Mouse (Mus musculus) hindbrain, embryonic 15.5 days (tissue): ENCODE measurements around the gene Lrrfip1. TPM values are rescaled to one million over a fixed set of nuclear protein-coding genes. Genes with fewer than 3 reads are reported as not detected.

Experiments used
- ATAC-seq: fragments of 200-750 bp; cut with Nextera tagmentation; 2 replicates; pipeline ENCODE4 v1.8.0; 2017; ENCODE audit warnings: low read depth, moderate number of reproducible peaks, moderate TSS enrichment; ENCODE audit not compliant: low FRiP score
- H3K27ac ChIP-seq: fragments of 300-500 bp; sonication (generic); replicated peaks from 2 replicates; pipeline ENCODE4 v1.5.1; 2015; ENCODE audit warnings: mild to moderate bottlenecking, inconsistent platforms
- H3K27me3 ChIP-seq: fragments of 300-500 bp; sonication (generic); 2 replicates; pipeline ENCODE4 v1.6.1; 2015; ENCODE audit warnings: control low read depth, inconsistent platforms
- H3K36me3 ChIP-seq: fragments of 300-500 bp; sonication (generic); 2 replicates; pipeline ENCODE4 v1.6.1; 2015; ENCODE audit warnings: control low read depth, inconsistent platforms
- H3K4me1 ChIP-seq: fragments of 300-500 bp; sonication (generic); replicated peaks from 2 replicates; pipeline ENCODE4 v1.6.1; 2015; ENCODE audit warnings: control low read depth, inconsistent platforms
- H3K4me2 ChIP-seq: fragments of 300-500 bp; sonication (generic); 2 replicates; pipeline ENCODE4 v1.6.1; 2015; ENCODE audit warnings: moderate library complexity, mild to moderate bottlenecking, inconsistent platforms
- H3K4me3 ChIP-seq: fragments of 300-500 bp; sonication (generic); 2 replicates; pipeline ENCODE4 v1.5.1; 2015; ENCODE audit warnings: mild to moderate bottlenecking, inconsistent platforms
- H3K9ac ChIP-seq: fragments of 300-500 bp; sonication (generic); 2 replicates; pipeline ENCODE4 v1.6.1; 2015; ENCODE audit warnings: inconsistent platforms
- H3K9me3 ChIP-seq: fragments of 300-500 bp; sonication (generic); 2 replicates; pipeline ENCODE4 v1.6.1; 2016; ENCODE audit warnings: control low read depth, inconsistent platforms
- WGBS: fragments of 180-500 bp; shearing (Covaris S2); methylation state at CpG from one replicate; pipeline ENCODE4 v1.1.7; 2015; 5-methylcytosine and 5-hydroxymethylcytosine counted together
- polyA plus RNA-seq: library from polyadenylated mRNA; unstranded; fragments of >200 nt; fragmentation: Nextera tagmentation; extraction: Ambion mirVana; gene quantifications from 2 replicates; pipeline ENCODE4 v1.2.1, GENCODE M21; 2015

The Lrrfip1 gene
- polyA plus RNA-seq: 39.0 and 41.5 TPM in 2 replicates

GRCm38 (mm10) chr1:90998268-90998890 lies at the start of gene Lrrfip1:
Lrrfip1 (plus strand) TSS chr1:90998737.
- no peaks in the 10 kb centered on the region for H3K27me3 ChIP-seq
- no peaks in the 10 kb centered on the region for H3K36me3 ChIP-seq
- H3K4me3 ChIP-seq: peak within 1 kb of the TSS; percentile 62
- WGBS: 1% methylated on average over 58 of the region's 59 CpGs
- peak; percentile 90 for ATAC-seq
- H3K4me1 ChIP-seq: peaks cover 29% of the 10 kb centered on the region
- peak within 1 kb of the TSS; percentile 90 for H3K4me2 ChIP-seq
- peak within 1 kb of the TSS; percentile 79 for H3K9ac ChIP-seq
- peak within 1 kb of the TSS; percentile 73 for H3K27ac ChIP-seq
- H3K9me3 ChIP-seq: no peaks in the 10 kb centered on the region

GRCm38 (mm10) chr1:90949309-90949708 lies 49.2 kb upstream of the Lrrfip1 start:
- no peaks in the 10 kb centered on the region for H3K36me3 ChIP-seq
- H3K27ac ChIP-seq: no peak overlapping the region
- no peaks in the 10 kb centered on the region for H3K9me3 ChIP-seq
- peaks cover 9% of the 10 kb centered on the region; the same call in 1 of the 2 replicates for H3K4me1 ChIP-seq
- H3K9ac ChIP-seq: no peak overlapping the region
- 78% methylated on average over 9 of the region's 9 CpGs for WGBS
- H3K4me2 ChIP-seq: no peak overlapping the region
- no peak overlapping the region for H3K4me3 ChIP-seq
- ATAC-seq: no peak
- no peaks in the 10 kb centered on the region for H3K27me3 ChIP-seq

DNA sequence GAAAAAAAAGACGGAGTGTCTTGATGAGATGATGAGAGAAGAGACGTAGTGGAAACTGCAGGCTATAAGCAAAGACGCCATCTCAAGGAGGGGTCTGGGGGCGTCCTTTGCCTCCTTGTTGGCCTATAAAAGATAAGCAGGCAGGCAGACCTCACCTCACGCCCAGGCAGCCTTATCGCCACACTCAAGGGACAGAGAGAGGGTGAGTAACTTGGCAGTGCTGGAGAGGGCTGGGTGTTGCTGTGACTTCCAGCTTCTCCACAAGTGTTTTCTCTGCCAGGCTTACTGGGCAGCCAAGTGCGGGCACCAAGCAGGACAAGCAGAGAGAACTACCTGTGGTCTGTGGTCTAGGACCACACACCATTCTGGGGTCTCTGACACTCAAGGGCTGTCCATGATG lies 46.9 kb upstream of the Lrrfip1 start:
- H3K4me3 ChIP-seq: no peak overlapping the region
- no peak overlapping the region for H3K9ac ChIP-seq
- no peak for ATAC-seq
- H3K27me3 ChIP-seq: no peaks in the 10 kb centered on the region
- 90% methylated on average over 7 of the region's 7 CpGs for WGBS
- H3K36me3 ChIP-seq: no peaks in the 10 kb centered on the region
- no peaks in the 10 kb centered on the region for H3K9me3 ChIP-seq
- no peak overlapping the region for H3K4me2 ChIP-seq
- H3K27ac ChIP-seq: no peak overlapping the region
- peaks cover 10% of the 10 kb centered on the region; the same call in 1 of the 2 replicates for H3K4me1 ChIP-seq

DNA sequence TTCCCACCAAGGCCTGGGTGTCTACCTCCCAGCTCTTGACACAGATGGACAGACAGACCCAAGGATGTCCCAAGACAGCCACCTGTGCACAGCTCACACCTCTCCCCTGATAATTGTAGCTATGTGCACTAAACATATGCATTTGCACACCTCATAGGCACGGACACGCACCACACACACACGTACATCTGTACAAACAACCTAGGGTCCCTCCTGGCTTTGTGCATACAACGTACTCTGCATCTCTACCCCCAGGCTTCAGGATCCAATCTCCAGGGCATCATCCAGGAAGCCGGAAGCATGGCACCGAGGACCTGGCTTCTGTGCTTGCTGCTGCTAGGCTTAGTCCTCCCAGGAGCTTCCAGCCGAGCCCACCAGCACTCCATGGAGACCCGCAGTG lies 45.7 kb upstream of the Lrrfip1 start, which contains the start of gene Prlh:
Gene Prlh (plus strand): TSS at position 301 of the 400 bp plus-strand sequence.
- no peak within 1 kb of the TSS for H3K4me2 ChIP-seq
- 66% methylated on average over 8 of the region's 8 CpGs for WGBS
- H3K9me3 ChIP-seq: no peaks in the 10 kb centered on the region
- no peaks in the 10 kb centered on the region for H3K36me3 ChIP-seq
- H3K4me3 ChIP-seq: no peak within 1 kb of the TSS
- ATAC-seq: no peak
- H3K27ac ChIP-seq: no peak within 1 kb of the TSS
- H3K9ac ChIP-seq: no peak within 1 kb of the TSS
- peaks cover 10% of the 10 kb centered on the region; the same call in 1 of the 2 replicates for H3K4me1 ChIP-seq
- no peaks in the 10 kb centered on the region for H3K27me3 ChIP-seq

DNA sequence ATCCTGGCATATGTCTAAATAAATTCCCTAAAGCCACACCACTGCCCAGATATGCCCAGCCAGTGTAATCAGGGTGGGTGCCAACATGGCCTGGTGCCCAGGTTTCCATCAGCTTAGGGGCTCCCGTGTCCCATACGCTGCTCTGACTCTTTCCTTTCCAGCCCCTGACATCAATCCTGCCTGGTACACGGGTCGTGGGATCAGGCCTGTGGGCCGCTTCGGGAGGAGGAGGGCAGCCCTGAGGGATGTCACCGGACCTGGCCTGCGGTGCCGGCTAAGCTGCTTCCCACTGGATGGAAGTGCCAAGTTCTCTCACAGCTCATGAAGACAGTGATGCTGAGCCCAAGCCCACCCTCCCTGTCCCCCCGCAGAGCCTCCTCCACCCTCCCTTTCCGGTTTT lies 44.8 kb upstream of the Lrrfip1 start:
- Histone ChIP-seq H3K4me3 (no peak overlapping the region), H3K27me3 (no peaks in the 10 kb centered on the region), H3K36me3 (no peaks in the 10 kb centered on the region), H3K4me2 (no peak overlapping the region), H3K27ac (no peak overlapping the region), H3K9ac (no peak overlapping the region), H3K9me3 (no peaks in the 10 kb centered on the region), H3K4me1 (peaks cover 10% of the 10 kb centered on the region; the same call in 1 of the 2 replicates)
- peak; percentile 48; the same call in 1 of the 2 replicates for ATAC-seq
- WGBS: 64% methylated on average over 11 of the region's 11 CpGs

DNA sequence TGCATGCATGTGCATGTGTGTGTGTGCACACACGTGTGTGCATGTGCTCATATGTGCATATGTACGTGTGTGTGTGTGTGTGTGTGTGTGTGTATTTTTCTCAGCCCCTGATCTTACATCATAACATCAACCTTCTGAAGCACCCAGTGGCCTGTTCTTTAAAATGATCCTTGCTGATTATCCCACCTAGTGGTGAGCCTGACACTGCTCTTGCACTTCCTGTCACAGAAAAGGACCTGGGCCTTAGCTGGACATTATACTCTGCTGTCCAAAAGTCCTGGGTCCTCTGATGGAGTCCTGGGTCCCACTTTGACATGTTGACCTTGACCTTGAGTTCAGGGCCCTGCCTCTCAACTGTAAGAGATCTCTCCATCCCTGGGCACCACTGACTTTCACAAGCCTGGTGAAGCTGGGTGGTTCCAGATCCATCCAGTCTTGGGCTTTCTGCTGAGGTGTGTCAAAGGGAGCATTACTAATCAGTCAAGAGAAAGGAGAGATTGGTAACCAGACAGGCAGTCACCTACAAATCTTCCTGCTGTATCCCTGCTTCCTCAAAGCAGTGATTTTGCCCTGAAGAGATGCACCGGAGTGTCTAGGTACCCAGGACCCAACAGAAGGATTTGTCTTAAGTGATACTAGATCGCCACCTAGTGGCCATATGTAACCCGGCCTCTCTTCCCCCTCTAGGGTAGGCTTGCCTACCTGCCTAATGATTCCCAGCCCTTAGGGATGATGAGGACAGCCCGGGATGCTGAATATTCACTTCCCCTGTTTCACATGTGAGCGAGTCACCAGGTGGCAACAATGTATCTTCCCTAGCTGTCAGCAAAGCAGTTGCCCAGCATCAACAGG lies 42.1 kb upstream of the Lrrfip1 start:
- H3K27ac ChIP-seq: no peak overlapping the region
- peaks cover 10% of the 10 kb centered on the region; the same call in 1 of the 2 replicates for H3K4me1 ChIP-seq
- H3K4me3 ChIP-seq: no peak overlapping the region
- H3K27me3 ChIP-seq: 0 out of 2 replicates have a peak, but pooled peaks cover 6% of the 10 kb centered on the region
- no peaks in the 10 kb centered on the region for H3K9me3 ChIP-seq
- H3K36me3 ChIP-seq: no peaks in the 10 kb centered on the region
- 29% methylated on average over 7 of the region's 7 CpGs for WGBS
- H3K9ac ChIP-seq: no peak overlapping the region
- no peak overlapping the region for H3K4me2 ChIP-seq
- ATAC-seq: peak; percentile 70; the same call in 1 of the 2 replicates

GRCm38 (mm10) chr1:90962526-90962925 lies 36.0 kb upstream of the Lrrfip1 start:
- Histone ChIP-seq H3K9ac (no peak overlapping the region), H3K36me3 (no peaks in the 10 kb centered on the region), H3K4me1 (peaks cover 3% of the 10 kb centered on the region; the same call in 1 of the 2 replicates), H3K27me3 (0 out of 2 replicates have a peak, but pooled peaks cover 6% of the 10 kb centered on the region), H3K9me3 (no peaks in the 10 kb centered on the region), H3K4me3 (no peak overlapping the region), H3K4me2 (no peak overlapping the region), H3K27ac (no peak overlapping the region)
- no peak for ATAC-seq
- 35% methylated on average over 4 of the region's 4 CpGs for WGBS

GRCm38 (mm10) chr1:90962994-90963393 lies 35.5 kb upstream of the Lrrfip1 start:
- no peaks in the 10 kb centered on the region for H3K36me3 ChIP-seq
- peaks cover 3% of the 10 kb centered on the region; the same call in 1 of the 2 replicates for H3K4me1 ChIP-seq
- no peak overlapping the region for H3K4me2 ChIP-seq
- 0 out of 2 replicates have a peak, but pooled peaks cover 6% of the 10 kb centered on the region for H3K27me3 ChIP-seq
- H3K9ac ChIP-seq: no peak overlapping the region
- WGBS: 22% methylated on average over 3 of the region's 3 CpGs
- ATAC-seq: no peak
- no peak overlapping the region for H3K4me3 ChIP-seq
- no peak overlapping the region for H3K27ac ChIP-seq
- no peaks in the 10 kb centered on the region for H3K9me3 ChIP-seq

DNA sequence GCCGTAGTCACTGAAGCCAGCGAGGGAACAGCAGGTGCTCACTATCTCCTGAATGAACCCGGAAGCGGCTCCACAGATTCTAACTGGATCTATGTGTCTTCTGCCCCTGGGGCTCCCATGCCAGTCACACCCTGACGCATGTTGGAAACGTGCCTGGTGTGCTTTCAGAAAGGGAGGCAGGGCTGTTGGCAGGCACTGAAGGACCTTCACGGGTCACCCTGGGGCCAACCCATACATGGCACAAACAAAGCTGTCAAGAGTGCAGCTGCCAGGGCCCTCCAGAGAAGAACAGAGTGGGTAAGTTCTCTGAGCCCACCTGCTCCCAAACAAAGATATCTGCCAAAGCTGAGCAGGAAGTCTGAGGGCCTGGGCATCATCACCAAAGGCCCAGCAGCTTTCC lies 31.0 kb upstream of the Lrrfip1 start:
- Histone ChIP-seq H3K36me3 (no peaks in the 10 kb centered on the region), H3K4me3 (no peak overlapping the region), H3K4me1 (peaks cover 5% of the 10 kb centered on the region), H3K9me3 (no peaks in the 10 kb centered on the region), H3K4me2 (no peak overlapping the region), H3K27me3 (0 out of 2 replicates have a peak, but pooled peaks cover 3% of the 10 kb centered on the region), H3K27ac (no peak overlapping the region), H3K9ac (no peak overlapping the region)
- 32% methylated on average over 7 of the region's 7 CpGs for WGBS
- peak; percentile 68 for ATAC-seq

DNA sequence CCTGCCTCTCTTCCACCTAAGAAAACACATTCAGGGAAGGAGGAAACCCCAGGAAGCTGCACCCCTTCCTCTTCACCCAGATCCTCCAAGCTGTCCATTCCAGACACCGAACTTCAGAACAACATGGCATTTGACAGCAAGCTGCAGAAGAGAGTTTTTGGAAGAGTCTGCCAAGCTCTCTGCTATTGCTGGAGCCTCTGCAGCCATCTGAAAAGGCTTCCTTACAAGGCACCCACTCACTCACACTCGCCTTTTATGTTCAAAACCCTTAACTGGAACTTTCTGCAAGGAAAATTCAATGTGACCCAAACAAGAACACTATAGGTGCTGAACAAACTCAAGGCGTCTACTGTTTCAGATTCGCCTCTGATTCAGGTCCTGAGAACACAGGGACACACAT lies 29.9 kb upstream of the Lrrfip1 start:
- Histone ChIP-seq H3K4me2 (no peak overlapping the region), H3K27ac (no peak overlapping the region), H3K36me3 (no peaks in the 10 kb centered on the region), H3K27me3 (0 out of 2 replicates have a peak, but pooled peaks cover 7% of the 10 kb centered on the region), H3K9me3 (no peaks in the 10 kb centered on the region), H3K9ac (no peak overlapping the region), H3K4me1 (peaks cover 11% of the 10 kb centered on the region), H3K4me3 (no peak overlapping the region)
- 88% methylated on average over 4 of the region's 4 CpGs for WGBS
- ATAC-seq: no peak

DNA sequence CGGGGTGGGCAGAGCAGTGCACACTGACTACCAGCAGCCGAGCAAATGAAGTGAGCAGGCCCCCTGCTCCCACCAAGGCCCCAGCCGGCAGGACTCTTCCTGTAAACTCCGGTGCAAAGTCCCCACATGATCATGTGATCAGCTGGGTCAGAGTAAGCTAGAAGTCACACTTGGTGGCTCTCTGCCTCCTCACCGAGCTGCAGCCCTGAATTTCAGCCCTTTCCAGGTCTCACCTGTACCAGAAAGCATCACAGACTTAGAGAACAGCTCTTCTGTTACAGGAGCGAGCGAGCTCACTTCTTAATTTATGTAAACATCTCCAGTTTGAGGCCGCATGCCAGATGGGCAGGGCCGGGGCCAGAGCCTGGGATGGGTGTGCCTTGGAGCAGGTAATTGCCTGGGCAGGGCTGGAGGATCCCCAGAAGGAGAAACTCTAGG lies 29.2 kb upstream of the Lrrfip1 start, which contains the start of gene Rab17:
Gene Rab17 (minus strand): TSS at position 315 of the 438 bp plus-strand sequence.
- no peak within 1 kb of the TSS for H3K4me2 ChIP-seq
- no peak within 1 kb of the TSS for H3K4me3 ChIP-seq
- 44% methylated on average over 9 of the region's 9 CpGs for WGBS
- H3K27me3 ChIP-seq: 0 out of 2 replicates have a peak, but pooled peaks cover 7% of the 10 kb centered on the region
- ATAC-seq: no peak
- H3K9me3 ChIP-seq: no peaks in the 10 kb centered on the region
- no peak within 1 kb of the TSS for H3K9ac ChIP-seq
- H3K27ac ChIP-seq: no peak within 1 kb of the TSS
- peaks cover 16% of the 10 kb centered on the region for H3K4me1 ChIP-seq
- no peaks in the 10 kb centered on the region for H3K36me3 ChIP-seq
